Mouse (Mus musculus) gastrocnemius, postnatal 25 days (tissue): ENCODE measurements around the gene Actl6b. TPM values are rescaled to one million over a fixed set of nuclear protein-coding genes. Genes with fewer than 3 reads are reported as not detected.
A peak's percentile ranks its signal among the peaks of the same experiment; 100 is the strongest.

Source experiments
- DNase-seq: peaks from one replicate; pipeline ENCODE4 v3.0.0; 2022
- total RNA-seq, 2 experiments: library from RNA; stranded (reverse); gene quantifications; 1 replicate in 1 of 2; 2 replicates in 1 of 2; pipeline ENCODE4 v1.2.3; 2021

The Actl6b gene
- total RNA-seq, 2 experiments from 2014 or later: not detected

GRCm38 (mm10) chr5:137528247-137528968 lies 24.9 kb upstream of the Actl6b start:
- no peak for DNase-seq

- DNase-seq: no peak
These were observed 23.9 kb upstream of the Actl6b start for GRCm38 (mm10) chr5:137529221-137529995.

- no peak for DNase-seq
These were observed 23.2 kb upstream of the Actl6b start for GRCm38 (mm10) chr5:137530075-137530474.

GRCm38 (mm10) chr5:137530588-137531413 lies 22.5 kb upstream of the Actl6b start:
- peak; percentile 74 for DNase-seq

GRCm38 (mm10) chr5:137531414-137532130 lies 21.7 kb upstream of the Actl6b start:
- peak; percentile 68 for DNase-seq

- DNase-seq: no peak
These were observed 21.0 kb upstream of the Actl6b start for GRCm38 (mm10) chr5:137532131-137532807.

- DNase-seq: no peak
These were observed 20.6 kb upstream of the Actl6b start for GRCm38 (mm10) chr5:137532808-137533116.

- DNase-seq: peak; percentile 99
These were observed 20.0 kb upstream of the Actl6b start, which contains the start of the genes Epo and Gnb2 for GRCm38 (mm10) chr5:137533117-137533827. Gene Epo (minus strand): TSS chr5:137533242. Gene Gnb2 (minus strand): TSS chr5:137533510.

GRCm38 (mm10) chr5:137534762-137535161 lies 18.6 kb upstream of the Actl6b start:
- DNase-seq: no peak

GRCm38 (mm10) chr5:137535318-137535717 lies 18.0 kb upstream of the Actl6b start:
- no peak for DNase-seq

GRCm38 (mm10) chr5:137537461-137537860 lies 15.9 kb upstream of the Actl6b start:
- DNase-seq: no peak

GRCm38 (mm10) chr5:137539291-137539801 lies 14.0 kb upstream of the Actl6b start:
- DNase-seq: no peak

- no peak for DNase-seq
These were observed 12.3 kb upstream of the Actl6b start for GRCm38 (mm10) chr5:137540991-137541390.

GRCm38 (mm10) chr5:137541768-137542540 lies 11.4 kb upstream of the Actl6b start:
- no peak for DNase-seq

GRCm38 (mm10) chr5:137544926-137545325 lies 8.4 kb upstream of the Actl6b start:
- no peak for DNase-seq

- DNase-seq: no peak
These were observed 7.7 kb upstream of the Actl6b start for GRCm38 (mm10) chr5:137545596-137545995.

GRCm38 (mm10) chr5:137549840-137550239 lies 3.5 kb upstream of the Actl6b start:
- DNase-seq: no peak

- DNase-seq: no peak
These were observed 2.2 kb upstream of the Actl6b start for GRCm38 (mm10) chr5:137551119-137551518.

GRCm38 (mm10) chr5:137553000-137553399 lies 317 bp upstream of the Actl6b start:
- DNase-seq: no peak

GRCm38 (mm10) chr5:137553898-137554297 lies 581 bp downstream of the Actl6b start:
- DNase-seq: no peak
